Mouse (Mus musculus): ENCODE data around the gene Taok1. TPM values are rescaled to one million over a fixed set of nuclear protein-coding genes. Genes with fewer than 3 reads are reported as not detected.

Gene Taok1
- total RNA-seq, 1 experiment: 60.8 TPM

- in situ Hi-C loops (cut with MboI; ENCODE audit: low sequenced_read_pairs in 2 of 2, unreplicated experiment in 2 of 2): no loop called here
- H3K27ac ChIP-seq (ENCODE audit: insufficient read depth, low read depth, low read length, poor library complexity, severe bottlenecking): no peak overlapping the region
- H3K36me3 ChIP-seq (ENCODE audit: control insufficient read depth, insufficient read depth, low read length, poor library complexity, severe bottlenecking): no peaks in the 10 kb centered on the region
- no peak overlapping the region for H3K4me3 ChIP-seq (ENCODE audit: insufficient read depth in 1 of 2, low read depth in 1 of 2, low read length in 2 of 2, poor library complexity in 1 of 2, severe bottlenecking in 1 of 2)
- TF ChIP-seq CHD2 (IDR thresholded peaks at IDR 0.05; ENCODE audit: low read depth, low read length) (no peak), ZC3H11A (IDR thresholded peaks at IDR 0.05; ENCODE audit: borderline replicate concordance, low read depth, low read length) (no peak), MAFK (IDR thresholded peaks at IDR 0.05; ENCODE audit: insufficient read depth, low read depth, low read length) (no peak), ZNF384 (IDR thresholded peaks at IDR 0.05; ENCODE audit: low read depth, low read length) (no peak), HCFC1 (IDR thresholded peaks at IDR 0.05; ENCODE audit: borderline replicate concordance, insufficient read depth, low read length) (no peak)
- no peak overlapping the region for H3K9ac ChIP-seq (ENCODE audit: insufficient read depth, low read depth, low read length, poor library complexity, severe bottlenecking)
- H3K9me3 ChIP-seq (ENCODE audit: control insufficient read depth, insufficient read depth, low read depth, low read length): no peaks in the 10 kb centered on the region
- no peak for DNase-seq (ENCODE audit: low read depth, low spot score)
- peaks cover 0 to 16% of the 10 kb centered on the region in 2 experiments; a peak in 2 of 4 replicates for H3K4me1 ChIP-seq (ENCODE audit: control insufficient read depth in 2 of 2, insufficient read depth in 2 of 2, low read length in 2 of 2, poor library complexity in 1 of 2)
These were observed 120.8 kb downstream of the Taok1 start for GRCm38 (mm10) chr11:77486798-77487197.

- Histone ChIP-seq H3K9me3 (ENCODE audit: control insufficient read depth, insufficient read depth, low read depth, low read length) (no peaks in the 10 kb centered on the region), H3K27ac (ENCODE audit: insufficient read depth, low read depth, low read length, poor library complexity, severe bottlenecking) (no peak overlapping the region), H3K4me3 (ENCODE audit: insufficient read depth in 1 of 2, low read depth in 1 of 2, low read length in 2 of 2, poor library complexity in 1 of 2, severe bottlenecking in 1 of 2) (no peak overlapping the region), H3K36me3 (ENCODE audit: control insufficient read depth, insufficient read depth, low read length, poor library complexity, severe bottlenecking) (no peaks in the 10 kb centered on the region), H3K9ac (ENCODE audit: insufficient read depth, low read depth, low read length, poor library complexity, severe bottlenecking) (no peak overlapping the region), H3K4me1 (ENCODE audit: control insufficient read depth in 2 of 2, insufficient read depth in 2 of 2, low read length in 2 of 2, poor library complexity in 1 of 2) (peaks cover 0 to 10% of the 10 kb centered on the region in 2 experiments; a peak in 1 of 4 replicates)
- no peak for DNase-seq (ENCODE audit: low read depth, low spot score)
- in situ Hi-C loops (cut with MboI; ENCODE audit: low sequenced_read_pairs in 2 of 2, unreplicated experiment in 2 of 2): no loop called here
- TF ChIP-seq CHD2 (IDR thresholded peaks at IDR 0.05; ENCODE audit: low read depth, low read length) (no peak), MAFK (IDR thresholded peaks at IDR 0.05; ENCODE audit: insufficient read depth, low read depth, low read length) (no peak), HCFC1 (IDR thresholded peaks at IDR 0.05; ENCODE audit: borderline replicate concordance, insufficient read depth, low read length) (no peak), ZC3H11A (IDR thresholded peaks at IDR 0.05; ENCODE audit: borderline replicate concordance, low read depth, low read length) (no peak), ZNF384 (IDR thresholded peaks at IDR 0.05; ENCODE audit: low read depth, low read length) (no peak)
These were observed 122.4 kb downstream of the Taok1 start for GRCm38 (mm10) chr11:77485229-77485628.

DNA sequence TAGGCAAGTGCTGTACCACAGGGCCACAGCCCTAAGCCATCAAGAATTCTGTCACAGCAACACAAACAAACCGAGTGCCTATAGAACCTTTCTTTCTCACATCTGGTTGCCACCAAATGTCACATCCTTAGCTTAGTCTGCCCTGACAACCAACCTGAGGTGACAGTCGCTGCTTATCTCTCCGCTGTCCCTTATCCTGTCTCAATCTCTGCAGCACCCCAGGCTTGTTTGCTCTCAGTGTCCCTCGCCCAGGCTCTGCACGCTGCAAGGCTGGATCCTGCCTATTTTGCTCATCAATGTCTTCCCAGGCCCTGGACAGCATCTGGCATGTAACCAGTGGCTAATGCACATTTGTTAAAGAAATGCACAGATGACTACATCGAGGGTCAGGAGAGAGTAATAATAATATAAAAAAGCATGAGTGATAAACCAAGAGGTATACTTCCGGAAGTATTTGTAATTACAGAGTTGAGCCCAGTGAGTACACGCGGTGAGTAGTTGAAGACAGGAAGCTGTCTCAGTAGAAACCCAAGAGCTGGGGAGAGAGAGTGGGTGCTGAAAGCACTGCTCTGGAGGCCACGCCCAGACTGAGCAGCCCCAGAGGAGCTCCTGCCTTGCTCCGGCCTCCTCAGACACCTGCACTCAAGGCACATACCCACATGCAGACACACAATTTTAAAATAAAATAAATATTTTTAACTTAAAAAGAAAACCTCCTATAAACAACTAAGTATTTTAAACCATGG is 123.9 kb downstream of the Taok1 start:
- in situ Hi-C loops (cut with MboI; ENCODE audit: low sequenced_read_pairs in 2 of 2, unreplicated experiment in 2 of 2): no loop called here
- DNase-seq (ENCODE audit: low read depth, low spot score): no peak
- no peak overlapping the region for H3K27ac ChIP-seq (ENCODE audit: insufficient read depth, low read depth, low read length, poor library complexity, severe bottlenecking)

GRCm38 (mm10) chr11:77483043-77483442 is 124.6 kb downstream of the Taok1 start:
- TF ChIP-seq ZNF384 (IDR thresholded peaks at IDR 0.05; ENCODE audit: low read depth, low read length) (no peak), ZC3H11A (IDR thresholded peaks at IDR 0.05; ENCODE audit: borderline replicate concordance, low read depth, low read length) (no peak), CHD2 (IDR thresholded peaks at IDR 0.05; ENCODE audit: low read depth, low read length) (no peak), HCFC1 (IDR thresholded peaks at IDR 0.05; ENCODE audit: borderline replicate concordance, insufficient read depth, low read length) (no peak), MAFK (IDR thresholded peaks at IDR 0.05; ENCODE audit: insufficient read depth, low read depth, low read length) (no peak)
- Histone ChIP-seq H3K9ac (ENCODE audit: insufficient read depth, low read depth, low read length, poor library complexity, severe bottlenecking) (no peak overlapping the region), H3K4me1 (ENCODE audit: control insufficient read depth in 2 of 2, insufficient read depth in 2 of 2, low read length in 2 of 2, poor library complexity in 1 of 2) (peaks cover 0 to 7% of the 10 kb centered on the region in 2 experiments; a peak in 1 of 4 replicates), H3K4me3 (ENCODE audit: insufficient read depth in 1 of 2, low read depth in 1 of 2, low read length in 2 of 2, poor library complexity in 1 of 2, severe bottlenecking in 1 of 2) (no peak overlapping the region), H3K9me3 (ENCODE audit: control insufficient read depth, insufficient read depth, low read depth, low read length) (no peaks in the 10 kb centered on the region), H3K36me3 (ENCODE audit: control insufficient read depth, insufficient read depth, low read length, poor library complexity, severe bottlenecking) (no peaks in the 10 kb centered on the region), H3K27ac (ENCODE audit: insufficient read depth, low read depth, low read length, poor library complexity, severe bottlenecking) (no peak overlapping the region)
- DNase-seq (ENCODE audit: low read depth, low spot score): no peak
- in situ Hi-C loops (cut with MboI; ENCODE audit: low sequenced_read_pairs in 2 of 2, unreplicated experiment in 2 of 2): no loop called here

More for the DNA sequence above, 123.9 kb downstream of the Taok1 start:
- no peak overlapping the region for H3K9ac ChIP-seq (ENCODE audit: insufficient read depth, low read depth, low read length, poor library complexity, severe bottlenecking)
- TF ChIP-seq HCFC1 (IDR thresholded peaks at IDR 0.05; ENCODE audit: borderline replicate concordance, insufficient read depth, low read length) (no peak), ZC3H11A (IDR thresholded peaks at IDR 0.05; ENCODE audit: borderline replicate concordance, low read depth, low read length) (no peak), CHD2 (IDR thresholded peaks at IDR 0.05; ENCODE audit: low read depth, low read length) (no peak), ZNF384 (IDR thresholded peaks at IDR 0.05; ENCODE audit: low read depth, low read length) (no peak), MAFK (IDR thresholded peaks at IDR 0.05; ENCODE audit: insufficient read depth, low read depth, low read length) (no peak)
- H3K36me3 ChIP-seq (ENCODE audit: control insufficient read depth, insufficient read depth, low read length, poor library complexity, severe bottlenecking): no peaks in the 10 kb centered on the region
- H3K4me1 ChIP-seq (ENCODE audit: control insufficient read depth in 2 of 2, insufficient read depth in 2 of 2, low read length in 2 of 2, poor library complexity in 1 of 2): peaks cover 0 to 7% of the 10 kb centered on the region in 2 experiments; a peak in 1 of 4 replicates
- no peaks in the 10 kb centered on the region for H3K9me3 ChIP-seq (ENCODE audit: control insufficient read depth, insufficient read depth, low read depth, low read length)
- no peak overlapping the region for H3K4me3 ChIP-seq (ENCODE audit: insufficient read depth in 1 of 2, low read depth in 1 of 2, low read length in 2 of 2, poor library complexity in 1 of 2, severe bottlenecking in 1 of 2)

Other genes with a start within 250 kb of the Taok1 start
- gene Coro6, start 145.4 kb downstream of the Taok1 start, total RNA-seq (2012; rRNA removed): 0.48 and 0.80 TPM in 2 replicates
- 7.0 and 10.7 TPM in 2 replicates for gene Ankrd13b, start 118.1 kb downstream of the Taok1 start, total RNA-seq (2012; rRNA removed)
- 43.1 and 55.2 TPM in 2 replicates for gene Git1, start 114.3 kb downstream of the Taok1 start, total RNA-seq (2012; rRNA removed)
- gene Abhd15, start 92.7 kb downstream of the Taok1 start, total RNA-seq (2012; rRNA removed): 1.6 and 1.7 TPM in 2 replicates
- gene Trp53i13, start 91.8 kb downstream of the Taok1 start, total RNA-seq (2012; rRNA removed): 18.4 and 23.5 TPM in 2 replicates
- gene Gm10392, start 88.6 kb downstream of the Taok1 start, total RNA-seq (2012; rRNA removed): 0.26 TPM in 1 of 2 replicates, not detected in the other
- 153 and 165 TPM in 2 replicates for gene Nufip2, start 78.3 kb upstream of the Taok1 start, total RNA-seq (2012; rRNA removed)
- gene Cryba1, start 117.5 kb upstream of the Taok1 start, total RNA-seq (2012; rRNA removed): 0.32 TPM in 1 of 2 replicates, not detected in the other
- 33.3 and 46.5 TPM in 2 replicates for gene Myo18a, start 155.4 kb upstream of the Taok1 start, total RNA-seq (2012; rRNA removed)
- 0.18 and 0.32 TPM in 2 replicates for gene Gm10277, start 179.9 kb upstream of the Taok1 start, total RNA-seq (2012; rRNA removed)

Measured in ES-E14 (cell line).